Mouse (Mus musculus): Measurements from ENCODE around the gene Gm42372. TPM values are rescaled to one million over a fixed set of nuclear protein-coding genes. Genes with fewer than 3 reads are reported as not detected.

Gene Gm42372
- polyA plus RNA-seq, 1 experiment: not detected

- Histone ChIP-seq H3K27me3 (ENCODE audit: control insufficient read depth) (peaks cover 4% of the 10 kb centered on the region; the same call in 1 of the 2 replicates), H3K4me3 (replicated peaks) (no peak overlapping the region), H3K9me3 (ENCODE audit: control insufficient read depth, low read length) (no peaks in the 10 kb centered on the region), H3K36me3 (ENCODE audit: control insufficient read depth) (no peaks in the 10 kb centered on the region), H3K4me1 (ENCODE audit: control insufficient read depth) (no peaks in the 10 kb centered on the region)
- TF ChIP-seq TAL1 (IDR thresholded peaks at IDR 0.05; ENCODE audit: low read length) (no peak), GATA1 (IDR thresholded peaks at IDR 0.05; ENCODE audit: low read length) (no peak)
Observed at GRCm38 (mm10) chr7:16956410-16957265, 26.2 kb upstream of the Gm42372 start.

GRCm38 (mm10) chr7:16959539-16960187 lies 23.2 kb upstream of the Gm42372 start, which contains the start of gene Pnmal1:
Gene Pnmal1, plus strand, starts transcription at chr7:16959679.
- Histone ChIP-seq H3K4me3 (replicated peaks) (no peak within 1 kb of the TSS), H3K9me3 (ENCODE audit: control insufficient read depth, low read length) (no peaks in the 10 kb centered on the region), H3K27me3 (ENCODE audit: control insufficient read depth) (peaks cover 4% of the 10 kb centered on the region; the same call in 1 of the 2 replicates), H3K4me1 (ENCODE audit: control insufficient read depth) (no peaks in the 10 kb centered on the region), H3K36me3 (ENCODE audit: control insufficient read depth) (no peaks in the 10 kb centered on the region)
- no peak for TF ChIP-seq GATA1 (IDR thresholded peaks at IDR 0.05; ENCODE audit: low read length)
- no peak for TF ChIP-seq TAL1 (IDR thresholded peaks at IDR 0.05; ENCODE audit: low read length)

- Histone ChIP-seq H3K36me3 (ENCODE audit: control insufficient read depth) (no peaks in the 10 kb centered on the region), H3K4me3 (replicated peaks) (no peak overlapping the region), H3K4me1 (ENCODE audit: control insufficient read depth) (no peaks in the 10 kb centered on the region), H3K27me3 (ENCODE audit: control insufficient read depth) (peaks cover 4% of the 10 kb centered on the region; the same call in 1 of the 2 replicates), H3K9me3 (ENCODE audit: control insufficient read depth, low read length) (no peaks in the 10 kb centered on the region)
- TF ChIP-seq TAL1 (IDR thresholded peaks at IDR 0.05; ENCODE audit: low read length): no peak
- no peak for TF ChIP-seq GATA1 (IDR thresholded peaks at IDR 0.05; ENCODE audit: low read length)
Observed at GRCm38 (mm10) chr7:16961678-16962077, 21.2 kb upstream of the Gm42372 start.

GRCm38 (mm10) chr7:16968414-16968813 lies 14.5 kb upstream of the Gm42372 start:
- no peaks in the 10 kb centered on the region for H3K4me1 ChIP-seq (ENCODE audit: control insufficient read depth)
- H3K27me3 ChIP-seq (ENCODE audit: control insufficient read depth): no peaks in the 10 kb centered on the region
- H3K36me3 ChIP-seq (ENCODE audit: control insufficient read depth): no peaks in the 10 kb centered on the region
- H3K4me3 ChIP-seq (replicated peaks): no peak overlapping the region
- H3K9me3 ChIP-seq (ENCODE audit: control insufficient read depth, low read length): no peaks in the 10 kb centered on the region
- TF ChIP-seq GATA1 (IDR thresholded peaks at IDR 0.05; ENCODE audit: low read length) (no peak), TAL1 (IDR thresholded peaks at IDR 0.05; ENCODE audit: low read length) (no peak)

GRCm38 (mm10) chr7:16971160-16971559 lies 11.7 kb upstream of the Gm42372 start:
- H3K27me3 ChIP-seq (ENCODE audit: control insufficient read depth): no peaks in the 10 kb centered on the region
- no peak overlapping the region for H3K4me3 ChIP-seq (replicated peaks)
- H3K4me1 ChIP-seq (ENCODE audit: control insufficient read depth): peaks cover under 1% of the 10 kb centered on the region; the same call in 1 of the 2 replicates
- H3K9me3 ChIP-seq (ENCODE audit: control insufficient read depth, low read length): no peaks in the 10 kb centered on the region
- no peaks in the 10 kb centered on the region for H3K36me3 ChIP-seq (ENCODE audit: control insufficient read depth)
- TF ChIP-seq TAL1 (IDR thresholded peaks at IDR 0.05; ENCODE audit: low read length): no peak
- TF ChIP-seq GATA1 (IDR thresholded peaks at IDR 0.05; ENCODE audit: low read length): no peak

- no peak for TF ChIP-seq TAL1 (IDR thresholded peaks at IDR 0.05; ENCODE audit: low read length)
- TF ChIP-seq GATA1 (IDR thresholded peaks at IDR 0.05; ENCODE audit: low read length): no peak
- no peaks in the 10 kb centered on the region for H3K27me3 ChIP-seq (ENCODE audit: control insufficient read depth)
- no peak overlapping the region for H3K4me3 ChIP-seq (replicated peaks)
- H3K36me3 ChIP-seq (ENCODE audit: control insufficient read depth): no peaks in the 10 kb centered on the region
- H3K9me3 ChIP-seq (ENCODE audit: control insufficient read depth, low read length): no peaks in the 10 kb centered on the region
- H3K4me1 ChIP-seq (ENCODE audit: control insufficient read depth): peaks cover 15% of the 10 kb centered on the region; the same call in 1 of the 2 replicates
Observed at GRCm38 (mm10) chr7:16974018-16974417, 8.9 kb upstream of the Gm42372 start.

GRCm38 (mm10) chr7:16976298-16976697 lies 6.6 kb upstream of the Gm42372 start:
- TF ChIP-seq GATA1 (IDR thresholded peaks at IDR 0.05; ENCODE audit: low read length) (no peak), TAL1 (IDR thresholded peaks at IDR 0.05; ENCODE audit: low read length) (no peak)
- H3K9me3 ChIP-seq (ENCODE audit: control insufficient read depth, low read length): no peaks in the 10 kb centered on the region
- H3K4me1 ChIP-seq (ENCODE audit: control insufficient read depth): peaks cover 21% of the 10 kb centered on the region
- no peaks in the 10 kb centered on the region for H3K36me3 ChIP-seq (ENCODE audit: control insufficient read depth)
- no peaks in the 10 kb centered on the region for H3K27me3 ChIP-seq (ENCODE audit: control insufficient read depth)
- no peak overlapping the region for H3K4me3 ChIP-seq (replicated peaks)

GRCm38 (mm10) chr7:16978173-16978572 lies 4.7 kb upstream of the Gm42372 start:
- Histone ChIP-seq H3K27me3 (ENCODE audit: control insufficient read depth) (no peaks in the 10 kb centered on the region), H3K4me3 (replicated peaks) (no peak overlapping the region), H3K4me1 (ENCODE audit: control insufficient read depth) (peaks cover 23% of the 10 kb centered on the region), H3K9me3 (ENCODE audit: control insufficient read depth, low read length) (no peaks in the 10 kb centered on the region), H3K36me3 (ENCODE audit: control insufficient read depth) (no peaks in the 10 kb centered on the region)
- no peak for TF ChIP-seq GATA1 (IDR thresholded peaks at IDR 0.05; ENCODE audit: low read length)

- no peak for TF ChIP-seq GATA1 (IDR thresholded peaks at IDR 0.05; ENCODE audit: low read length)
- TF ChIP-seq TAL1 (IDR thresholded peaks at IDR 0.05; ENCODE audit: low read length): no peak
- Histone ChIP-seq H3K4me3 (replicated peaks) (no peak overlapping the region), H3K4me1 (ENCODE audit: control insufficient read depth) (peaks cover 23% of the 10 kb centered on the region), H3K9me3 (ENCODE audit: control insufficient read depth, low read length) (no peaks in the 10 kb centered on the region), H3K36me3 (ENCODE audit: control insufficient read depth) (no peaks in the 10 kb centered on the region), H3K27me3 (ENCODE audit: control insufficient read depth) (no peaks in the 10 kb centered on the region)
Observed at GRCm38 (mm10) chr7:16978593-16978992, 4.3 kb upstream of the Gm42372 start.

All from erythroblast, embryonic 14.5 days (primary cell).